Mouse (Mus musculus): ENCODE measurements at regions not wholly inside any gene's neighbourhood (a gene's known extent, or its start where the extent isn't known, plus 50 kb on each side); places are given as distances from the start of the nearest gene placed in this dataset.

DNA sequence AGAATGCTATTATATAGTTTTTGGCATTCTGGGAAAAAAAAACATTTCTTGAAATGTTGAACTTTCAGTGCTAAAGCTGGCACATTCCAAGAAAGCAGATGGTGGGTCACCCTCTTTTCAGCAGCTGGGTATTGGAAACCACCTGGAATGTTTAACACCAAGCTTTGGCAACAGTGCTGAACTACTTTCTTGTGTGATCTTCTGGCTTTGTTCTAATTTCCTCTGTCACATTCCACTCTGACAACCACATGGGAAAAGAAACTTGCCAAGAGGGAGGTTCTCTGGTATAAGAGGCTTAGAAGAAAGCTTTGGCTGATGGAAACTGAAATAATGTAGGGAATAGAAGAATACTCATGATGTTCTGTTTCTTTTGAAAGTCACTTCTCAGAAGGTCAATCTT is 920.4 kb upstream of the Tenm4 start:
- DNase-seq (ENCODE audit: extremely low spot score in 1 of 2, low spot score in 1 of 2) = no peak

GRCm38 (mm10) chr7:95253862-95254545 is 917.0 kb upstream of the Tenm4 start:
- no peak for DNase-seq (ENCODE audit: extremely low spot score in 1 of 2, low spot score in 1 of 2)

- no peak for DNase-seq (ENCODE audit: extremely low spot score in 1 of 2, low spot score in 1 of 2)
These were observed 916.1 kb upstream of the Tenm4 start for GRCm38 (mm10) chr7:95254913-95255312.

GRCm38 (mm10) chr7:95255699-95256098 is 915.3 kb upstream of the Tenm4 start:
- DNase-seq (ENCODE audit: extremely low spot score in 1 of 2, low spot score in 1 of 2) = no peak

DNA sequence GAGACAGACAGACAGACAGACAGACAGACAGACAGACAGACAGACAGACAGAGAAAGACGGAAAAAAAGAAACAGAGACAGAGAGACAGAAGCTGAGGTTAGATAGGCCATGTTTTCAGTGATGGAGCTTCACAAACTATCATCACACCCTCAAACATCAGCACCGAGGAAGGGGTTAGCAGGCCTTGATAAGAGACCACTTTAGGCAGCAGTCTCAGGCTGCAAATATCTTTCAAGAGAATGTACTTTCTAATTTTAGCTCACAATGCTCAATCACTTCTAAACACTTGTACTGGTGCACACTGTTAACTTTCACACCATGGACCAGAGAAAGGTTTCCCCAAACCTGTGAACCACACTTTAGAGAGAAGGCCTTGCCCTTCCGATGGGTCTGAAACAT is 908.1 kb upstream of the Tenm4 start:
- no peak for DNase-seq (ENCODE audit: extremely low spot score in 1 of 2, low spot score in 1 of 2)

- DNase-seq (ENCODE audit: extremely low spot score in 1 of 2, low spot score in 1 of 2) = no peak
These were observed 893.8 kb upstream of the Tenm4 start for GRCm38 (mm10) chr7:95277237-95277636.

DNA sequence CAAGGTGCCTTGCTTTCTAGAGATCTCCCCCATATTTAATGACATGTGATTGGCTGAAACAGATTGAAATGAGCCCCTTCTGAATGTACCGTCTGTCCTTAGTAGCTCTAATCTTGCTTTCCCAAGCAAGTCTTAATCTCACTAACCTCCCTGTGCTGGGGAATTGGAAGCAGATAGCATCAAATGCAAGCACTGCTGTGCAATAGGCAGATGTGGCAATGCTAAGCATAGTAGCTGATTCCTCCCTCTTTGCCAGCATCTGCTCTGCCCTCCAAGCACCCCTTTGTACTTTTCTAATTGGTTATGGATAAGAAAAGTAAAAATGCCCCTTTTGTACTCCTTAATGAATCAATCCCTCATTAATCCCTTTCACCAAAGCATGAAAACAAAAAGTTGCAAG is 857.4 kb upstream of the Tenm4 start:
- no peak for DNase-seq (ENCODE audit: extremely low spot score in 1 of 2, low spot score in 1 of 2)

- DNase-seq (ENCODE audit: extremely low spot score in 1 of 2, low spot score in 1 of 2) = peak in 1 of 2 experiments; percentile 6
These were observed 848.0 kb upstream of the Tenm4 start for GRCm38 (mm10) chr7:95323084-95323483.

DNA sequence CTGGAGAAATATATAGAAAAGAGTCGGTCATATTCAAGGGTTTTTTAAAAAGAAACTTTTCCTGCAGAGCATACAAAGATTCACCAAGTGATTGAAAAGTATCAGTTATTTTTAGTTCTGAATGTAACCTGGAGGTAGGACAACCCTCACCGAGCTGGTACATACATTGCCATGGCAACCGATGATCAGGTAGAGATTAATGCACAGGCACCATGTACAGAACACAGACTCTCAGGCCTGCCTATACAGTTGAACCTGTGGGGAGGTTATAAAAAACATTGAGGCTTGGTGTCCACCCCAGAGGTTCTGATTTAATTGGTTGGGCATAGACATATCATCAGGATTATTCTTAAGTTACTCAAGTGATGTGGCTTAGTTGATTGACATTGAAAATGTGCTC is 846.1 kb upstream of the Tenm4 start:
- DNase-seq (ENCODE audit: extremely low spot score in 1 of 2, low spot score in 1 of 2) = no peak

DNA sequence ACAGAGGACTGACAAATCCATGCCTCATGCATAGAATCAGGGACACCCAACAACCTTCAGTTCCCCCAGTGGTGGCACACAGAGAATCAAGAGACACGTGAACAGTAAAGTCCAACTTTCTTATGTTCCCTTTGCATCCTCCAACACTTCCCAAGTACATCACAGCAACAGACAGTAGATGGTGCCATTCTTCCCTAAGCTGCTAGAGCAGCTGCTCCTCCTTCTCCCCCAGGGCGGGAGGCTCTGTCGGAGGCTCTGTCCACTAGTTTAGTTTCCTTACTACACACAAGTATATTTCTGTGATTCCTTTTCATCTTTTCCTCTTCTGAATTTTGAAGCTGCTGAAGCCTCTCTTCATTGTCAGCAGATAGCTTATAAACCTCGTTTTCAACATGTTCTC is 839.0 kb upstream of the Tenm4 start:
- DNase-seq (ENCODE audit: extremely low spot score in 1 of 2, low spot score in 1 of 2) = no peak

- no peak for DNase-seq (ENCODE audit: extremely low spot score in 1 of 2, low spot score in 1 of 2)
These were observed 820.8 kb upstream of the Tenm4 start for GRCm38 (mm10) chr7:95350185-95350803.

DNA sequence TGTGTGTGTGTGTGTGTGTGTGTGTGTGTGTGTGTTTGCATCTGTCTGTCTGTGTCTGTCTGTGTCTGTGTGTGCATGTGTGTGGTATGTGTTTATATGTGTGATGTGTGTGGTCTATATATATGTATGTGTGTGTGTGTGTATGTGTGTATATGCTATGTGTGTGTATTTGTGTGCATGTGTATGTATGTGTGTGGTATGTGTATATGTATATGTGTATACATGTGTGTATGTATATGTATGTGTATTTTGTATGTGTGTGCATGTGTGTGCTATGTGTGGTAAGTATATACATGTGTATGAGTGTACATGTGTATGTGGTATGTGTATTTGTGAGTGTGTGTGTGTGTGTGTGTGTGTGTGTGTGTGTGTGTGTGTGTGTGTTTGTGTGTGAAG is 820.2 kb upstream of the Tenm4 start:
- DNase-seq (ENCODE audit: extremely low spot score in 1 of 2, low spot score in 1 of 2) = no peak

DNA sequence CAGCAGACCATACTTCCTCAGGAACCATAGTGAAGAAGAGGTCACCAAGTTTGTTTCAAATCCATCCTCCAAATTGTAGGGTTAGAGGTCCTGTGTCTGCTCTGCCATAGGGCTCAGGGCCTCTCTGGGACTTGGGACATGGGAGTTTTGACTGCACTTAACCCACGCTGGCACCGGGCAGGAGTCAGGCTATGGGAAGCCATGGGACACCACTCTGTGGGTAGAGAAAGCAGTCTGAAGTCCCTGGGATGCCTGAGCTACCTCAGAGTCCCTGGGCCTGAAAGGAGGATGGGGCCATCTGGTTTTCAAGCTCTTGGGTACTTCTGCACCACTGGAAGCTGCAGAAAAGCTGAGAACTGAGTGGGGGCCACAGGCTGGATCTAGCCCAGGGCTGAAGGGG is 819.7 kb upstream of the Tenm4 start:
- no peak for DNase-seq (ENCODE audit: extremely low spot score in 1 of 2, low spot score in 1 of 2)

GRCm38 (mm10) chr7:95352133-95352532 is 818.9 kb upstream of the Tenm4 start:
- no peak for DNase-seq (ENCODE audit: extremely low spot score in 1 of 2, low spot score in 1 of 2)

DNA sequence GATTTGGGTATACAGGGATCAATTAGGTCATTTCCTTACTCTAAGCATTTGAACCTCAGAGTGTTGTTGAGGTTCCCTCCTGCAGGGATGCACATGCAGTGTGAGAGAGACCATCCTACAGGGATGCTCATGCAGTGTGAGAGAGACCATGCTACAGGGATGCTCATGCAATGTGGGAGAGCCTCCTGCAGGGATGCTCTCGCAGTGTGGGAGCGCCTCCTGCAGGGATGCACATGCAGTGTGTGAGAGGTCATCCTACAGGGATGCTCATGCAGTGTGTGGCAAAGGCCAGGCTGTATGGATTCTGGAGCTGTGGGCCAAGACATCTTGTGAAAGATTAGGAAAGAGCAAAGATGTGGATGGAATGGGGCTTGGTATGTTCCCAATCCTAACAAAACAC is 816.1 kb upstream of the Tenm4 start:
- no peak for DNase-seq (ENCODE audit: extremely low spot score in 1 of 2, low spot score in 1 of 2)

DNA sequence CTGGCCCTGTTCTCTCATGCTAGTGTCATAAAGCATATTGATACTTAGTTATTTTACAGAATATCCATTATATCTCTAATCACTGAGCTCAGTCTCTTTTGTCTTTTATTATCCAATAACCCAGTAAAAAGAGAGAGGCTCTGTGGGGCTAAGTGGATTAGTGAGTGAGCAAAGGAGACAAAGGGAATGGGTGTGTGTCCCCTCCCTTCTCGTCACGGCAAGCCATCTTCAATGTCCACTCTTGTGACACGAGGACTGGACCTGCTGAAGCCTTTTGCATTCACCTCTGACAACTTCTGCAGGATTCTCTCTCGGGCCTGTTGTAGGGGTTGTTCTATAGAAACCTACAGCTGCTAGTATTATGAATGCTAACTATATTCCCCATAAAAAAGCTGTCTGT is 812.3 kb upstream of the Tenm4 start:
- no peak for DNase-seq (ENCODE audit: extremely low spot score in 1 of 2, low spot score in 1 of 2)

DNA sequence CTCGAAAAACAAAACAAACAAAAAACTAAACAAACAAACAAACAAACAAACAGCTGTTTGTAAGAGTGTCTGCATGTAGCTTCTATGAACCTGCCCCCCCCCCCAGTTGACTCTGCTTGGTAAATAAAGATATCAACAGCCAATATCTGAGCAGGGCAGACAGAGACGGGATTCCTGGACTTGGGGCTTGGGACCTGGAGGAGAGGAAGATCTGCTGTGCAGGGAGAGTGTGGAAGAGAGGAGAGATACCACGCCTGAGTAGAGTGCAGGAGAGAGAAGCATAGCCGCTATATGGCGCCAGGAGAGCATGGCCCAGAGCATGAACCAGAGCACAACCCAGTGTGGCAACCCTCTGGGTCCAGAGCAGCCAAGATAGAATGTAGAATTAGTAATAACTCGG is 811.9 kb upstream of the Tenm4 start:
- DNase-seq (ENCODE audit: extremely low spot score in 1 of 2, low spot score in 1 of 2) = no peak

Data from layer of hippocampus, postnatal 25 days (tissue).